ENCODE assay signal across 23 mouse cellular contexts in the genomic region with DNA sequence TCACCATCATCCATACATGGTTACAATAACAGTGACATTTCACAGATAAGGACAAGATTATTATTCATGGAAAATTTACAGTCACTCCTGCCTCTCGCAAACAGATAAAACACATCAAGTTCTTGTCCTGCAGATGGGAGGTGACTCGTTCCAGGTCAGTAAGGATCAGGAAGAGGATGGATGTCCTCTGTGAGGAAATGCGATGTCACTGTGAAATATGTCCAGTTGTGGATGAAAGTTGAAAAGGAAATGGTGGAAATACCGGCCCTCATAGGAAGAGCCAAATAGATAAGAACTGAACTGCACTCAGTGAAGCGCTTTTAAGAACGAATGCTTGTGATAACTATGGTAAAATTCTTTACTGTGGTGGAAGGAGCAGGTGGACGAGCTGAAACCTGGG.
DNase-seq lines count a peak whose midpoint lies in the region; ATAC-seq lines count a peak whose summit lies in the region.
"Had no signal": no experiment of that assay in that cellular context is flagged by ENCODE, and none has a peak within 500 bp of the region (broad histone marks: within the 10 kb centered on the region; RNA-seq: fewer than 3 reads in every experiment).

No protein-coding gene starts in this region.

- peak overlapping the region; percentile 8; the same call in 1 of the 2 replicates for H3K27ac ChIP-seq in heart, embryonic 13.5 days (replicated peaks)
- H3K27ac ChIP-seq in kidney, embryonic 14.5 days (ENCODE audit: low read depth, low read length) = no peak overlapping the region
- 0 out of 2 replicates have a peak overlapping the region, but pooled peaks have one; percentile 2 for H3K27ac ChIP-seq in midbrain, embryonic 13.5 days
- H3K27ac ChIP-seq in midbrain, embryonic 14.5 days (replicated peaks; ENCODE audit: low read depth, low read length) = no peak overlapping the region
- H3K27ac ChIP-seq: embryonic facial prominence, embryonic 13.5 days; forebrain, embryonic 10.5 days; gastrocnemius, adult 2 months; heart, embryonic 15.5 days; liver, embryonic 15.5 days; midbrain, embryonic 12.5 days had no signal

- no peaks in the 10 kb centered on the region for H3K27me3 ChIP-seq in heart, embryonic 13.5 days (replicated peaks)
- no peaks in the 10 kb centered on the region for H3K27me3 ChIP-seq in kidney, embryonic 14.5 days (ENCODE audit: control insufficient read depth, insufficient read depth, low read length)
- H3K27me3 ChIP-seq in midbrain, embryonic 13.5 days = no peaks in the 10 kb centered on the region
- H3K27me3 ChIP-seq in midbrain, embryonic 14.5 days (ENCODE audit: control insufficient read depth, insufficient read depth, low read length) = no peaks in the 10 kb centered on the region
- H3K27me3 ChIP-seq: embryonic facial prominence, embryonic 13.5 days; heart, embryonic 15.5 days; liver, embryonic 15.5 days; midbrain, embryonic 12.5 days; Patski had no signal

- ATAC-seq in heart, embryonic 13.5 days (ENCODE audit: extremely low read depth, insufficient number of reproducible peaks, low FRiP score, low TSS enrichment) = no peak
- ATAC-seq in kidney, embryonic 14.5 days (ENCODE audit: low FRiP score, low TSS enrichment) = 0 out of 2 replicates have a peak, but pooled peaks have one; percentile 39
- no peak for ATAC-seq in midbrain, embryonic 13.5 days
- ATAC-seq in midbrain, embryonic 14.5 days (ENCODE audit: low FRiP score, low TSS enrichment) = no peak
- ATAC-seq: forebrain, embryonic 16.5 days; intestine, postnatal 0 days; Patski had no signal

- no peak overlapping the region for H3K9ac ChIP-seq in heart, embryonic 13.5 days
- no peak overlapping the region for H3K9ac ChIP-seq in kidney, embryonic 14.5 days (ENCODE audit: low read depth, low read length)
- H3K9ac ChIP-seq in midbrain, embryonic 13.5 days (replicated peaks) = no peak overlapping the region
- H3K9ac ChIP-seq in midbrain, embryonic 14.5 days (replicated peaks; ENCODE audit: low read length) = no peak overlapping the region
- H3K9ac ChIP-seq: embryonic facial prominence, embryonic 13.5 days; heart, embryonic 15.5 days; hindbrain, embryonic 14.5 days; liver, embryonic 15.5 days; midbrain, embryonic 12.5 days had no signal

- H3K36me3 ChIP-seq in heart, embryonic 13.5 days = peaks cover 11% of the 10 kb centered on the region
- H3K36me3 ChIP-seq in kidney, embryonic 14.5 days (ENCODE audit: control insufficient read depth, insufficient read depth, low read length) = no peaks in the 10 kb centered on the region
- no peaks in the 10 kb centered on the region for H3K36me3 ChIP-seq in midbrain, embryonic 13.5 days
- no peaks in the 10 kb centered on the region for H3K36me3 ChIP-seq in midbrain, embryonic 14.5 days (ENCODE audit: control insufficient read depth, insufficient read depth, low read length)
- H3K36me3 ChIP-seq: heart, embryonic 15.5 days; liver, embryonic 15.5 days had no signal

- DNase-seq in heart, postnatal 4 days = no peak
- DNase-seq in kidney, adult 18-20 months = no peak
- no peak for DNase-seq in midbrain, embryonic 14.5 days
- peak; percentile 13 for DNase-seq in kidney, postnatal 10 days
- DNase-seq in spleen, adult 12 weeks (ENCODE audit: low spot score) = no peak
- DNase-seq: adrenal gland, postnatal 25 days; cerebellum, adult 11-12 months; cerebellum, adult 9-11 months; gastrocnemius, adult 2 months; liver; thymus, postnatal 4 days had no signal

- 39% methylated on average over 7 of the region's 7 CpGs for WGBS in heart, embryonic 13.5 days
- 48% methylated on average over 7 of the region's 7 CpGs for WGBS in kidney, embryonic 14.5 days
- 84% methylated on average over 7 of the region's 7 CpGs for WGBS in midbrain, embryonic 13.5 days
- WGBS in midbrain, embryonic 14.5 days = 76% methylated on average over 7 of the region's 7 CpGs

- H3K4me1 ChIP-seq in heart, embryonic 13.5 days = peaks cover 9% of the 10 kb centered on the region
- H3K4me1 ChIP-seq in kidney, embryonic 14.5 days (ENCODE audit: control insufficient read depth, insufficient read depth, low read length) = no peaks in the 10 kb centered on the region
- H3K4me1 ChIP-seq in midbrain, embryonic 13.5 days (replicated peaks) = 0 out of 2 replicates have a peak, but pooled peaks cover 2% of the 10 kb centered on the region
- no peaks in the 10 kb centered on the region for H3K4me1 ChIP-seq in midbrain, embryonic 14.5 days (ENCODE audit: control insufficient read depth, insufficient read depth, low read length)
- H3K4me1 ChIP-seq: embryonic facial prominence, embryonic 13.5 days; forebrain, embryonic 10.5 days; liver, embryonic 15.5 days; midbrain, embryonic 12.5 days had no signal

- H3K9me3 ChIP-seq in heart, embryonic 13.5 days = no peaks in the 10 kb centered on the region
- H3K9me3 ChIP-seq in kidney, embryonic 14.5 days (ENCODE audit: control insufficient read depth, low read length) = no peaks in the 10 kb centered on the region
- H3K9me3 ChIP-seq in midbrain, embryonic 13.5 days = no peaks in the 10 kb centered on the region
- no peaks in the 10 kb centered on the region for H3K9me3 ChIP-seq in midbrain, embryonic 14.5 days (ENCODE audit: control insufficient read depth, low read length)
- H3K9me3 ChIP-seq: embryonic facial prominence, embryonic 13.5 days; forebrain, embryonic 10.5 days; heart, embryonic 15.5 days; liver, embryonic 15.5 days; midbrain, embryonic 12.5 days had no signal

- H3K4me3 ChIP-seq in heart, embryonic 13.5 days = no peak overlapping the region
- H3K4me3 ChIP-seq in kidney, embryonic 14.5 days (ENCODE audit: low read length) = no peak overlapping the region
- no peak overlapping the region for H3K4me3 ChIP-seq in midbrain, embryonic 13.5 days (replicated peaks)
- no peak overlapping the region for H3K4me3 ChIP-seq in midbrain, embryonic 14.5 days (replicated peaks; ENCODE audit: low read depth, low read length)
- H3K4me3 ChIP-seq: embryonic facial prominence, embryonic 13.5 days; forebrain, embryonic 10.5 days; gastrocnemius, adult 2 months; heart, embryonic 15.5 days; liver, embryonic 15.5 days; midbrain, embryonic 12.5 days had no signal

- H3K4me2 ChIP-seq in heart, embryonic 13.5 days = no peak overlapping the region
- H3K4me2 ChIP-seq in kidney, embryonic 14.5 days (replicated peaks; ENCODE audit: low read depth, low read length) = no peak overlapping the region
- H3K4me2 ChIP-seq in midbrain, embryonic 13.5 days (replicated peaks) = no peak overlapping the region
- no peak overlapping the region for H3K4me2 ChIP-seq in midbrain, embryonic 14.5 days (ENCODE audit: low read length)
- H3K4me2 ChIP-seq: embryonic facial prominence, embryonic 13.5 days; heart, embryonic 15.5 days; hindbrain, embryonic 14.5 days; liver, embryonic 15.5 days; midbrain, embryonic 12.5 days had no signal

Comparison
In these comparisons a context has a peak if more than half of its experiments do, and no peak if none do; other contexts are left out.
1. H3K27ac ChIP-seq: peak in heart, embryonic 13.5 days (single experiment) and midbrain, embryonic 13.5 days (single experiment); none in kidney, embryonic 14.5 days (single experiment) and midbrain, embryonic 14.5 days (single experiment).